Mouse (Mus musculus) frontal cortex, postnatal 10 days (tissue): ENCODE data around the gene Unc80.

Experiments
- DNase-seq, 2 experiments: peaks; one replicate each; pipeline ENCODE4 v3.0.0; 2022; ENCODE audit warnings: low spot score in 2 of 2, mixed read lengths in 1 of 2

Unc80 gene

GRCm38 (mm10) chr1:66467821-66468703, at the start of gene Unc80:
Gene Unc80 (plus strand): TSS chr1:66468367.
- peak; percentile 51 to 63 for DNase-seq

GRCm38 (mm10) chr1:66426073-66426472, 42.1 kb upstream of the Unc80 start:
- no peak for DNase-seq

GRCm38 (mm10) chr1:66430962-66431361, 37.2 kb upstream of the Unc80 start:
- DNase-seq = no peak

GRCm38 (mm10) chr1:66431472-66431871, 36.7 kb upstream of the Unc80 start:
- no peak for DNase-seq

GRCm38 (mm10) chr1:66438069-66438468, 30.1 kb upstream of the Unc80 start:
- no peak for DNase-seq

- no peak for DNase-seq
Observed at GRCm38 (mm10) chr1:66442922-66443321, 25.2 kb upstream of the Unc80 start.

- no peak for DNase-seq
Observed at GRCm38 (mm10) chr1:66449471-66449870, 18.7 kb upstream of the Unc80 start.

GRCm38 (mm10) chr1:66456580-66456979, 11.6 kb upstream of the Unc80 start:
- DNase-seq = no peak

- no peak for DNase-seq
Observed at GRCm38 (mm10) chr1:66457747-66458146, 10.4 kb upstream of the Unc80 start.

- DNase-seq = no peak
Observed at GRCm38 (mm10) chr1:66459394-66459793, 8.8 kb upstream of the Unc80 start.

GRCm38 (mm10) chr1:66460850-66461249, 7.3 kb upstream of the Unc80 start:
- no peak for DNase-seq

GRCm38 (mm10) chr1:66468704-66469020, 495 bp downstream of the Unc80 start:
- DNase-seq = no peak

GRCm38 (mm10) chr1:66482751-66483150, 14.6 kb downstream of the Unc80 start:
- DNase-seq = no peak

- DNase-seq = no peak
Observed at GRCm38 (mm10) chr1:66493064-66493463, 24.9 kb downstream of the Unc80 start.

- DNase-seq = no peak
Observed at GRCm38 (mm10) chr1:66495310-66496012, 27.3 kb downstream of the Unc80 start.

- DNase-seq = no peak
Observed at GRCm38 (mm10) chr1:66550812-66551211, 82.6 kb downstream of the Unc80 start.

GRCm38 (mm10) chr1:66552396-66552966, 84.3 kb downstream of the Unc80 start:
- DNase-seq = peak in 1 of 2 experiments; percentile 59

GRCm38 (mm10) chr1:66561636-66562270, 93.6 kb downstream of the Unc80 start:
- DNase-seq = no peak

- DNase-seq = no peak
Observed at GRCm38 (mm10) chr1:66562332-66562731, 94.2 kb downstream of the Unc80 start.

GRCm38 (mm10) chr1:66569736-66570135, 101.6 kb downstream of the Unc80 start:
- DNase-seq = no peak

- no peak for DNase-seq
Observed at GRCm38 (mm10) chr1:66597163-66597788, 129.1 kb downstream of the Unc80 start.

- no peak for DNase-seq
Observed at GRCm38 (mm10) chr1:66608304-66608703, 140.1 kb downstream of the Unc80 start.
